Mouse (Mus musculus): ENCODE data around the gene Aamdc. TPM values are rescaled to one million over a fixed set of nuclear protein-coding genes. Genes with fewer than 3 reads are reported as not detected.

The Aamdc gene
- polyA plus RNA-seq, 1 experiment = 19.7 TPM

- TF ChIP-seq POLR2A (IDR thresholded peaks at IDR 0.05; ENCODE audit: borderline replicate concordance, control insufficient read depth, low read depth, low read length) (no peak), CTCF (IDR thresholded peaks at IDR 0.05; ENCODE audit: control insufficient read depth, insufficient read depth, low read length) (no peak)
- 86% methylated on average over 9 of the region's 9 CpGs for WGBS
- H3K4me3 ChIP-seq (replicated peaks; ENCODE audit: control insufficient read depth, low read depth, low read length) = no peak overlapping the region
- H3K4me1 ChIP-seq (ENCODE audit: control insufficient read depth, insufficient read depth, low read length) = no peaks in the 10 kb centered on the region; the same call in none of the 2 replicates
- no peak overlapping the region for H3K27ac ChIP-seq (ENCODE audit: control insufficient read depth, insufficient read depth, low read depth, low read length, poor library complexity)
Observed at GRCm38 (mm10) chr7:97550673-97551072, 28.6 kb downstream of the Aamdc start.

- no peak overlapping the region for H3K27ac ChIP-seq (ENCODE audit: control insufficient read depth, insufficient read depth, low read depth, low read length, poor library complexity)
- no peak for TF ChIP-seq POLR2A (IDR thresholded peaks at IDR 0.05; ENCODE audit: borderline replicate concordance, control insufficient read depth, low read depth, low read length)
- TF ChIP-seq CTCF (IDR thresholded peaks at IDR 0.05; ENCODE audit: control insufficient read depth, insufficient read depth, low read length) = no peak
- WGBS = 65% methylated on average over 10 of the region's 10 CpGs
Observed at GRCm38 (mm10) chr7:97549301-97549700, 30.0 kb downstream of the Aamdc start.

DNA sequence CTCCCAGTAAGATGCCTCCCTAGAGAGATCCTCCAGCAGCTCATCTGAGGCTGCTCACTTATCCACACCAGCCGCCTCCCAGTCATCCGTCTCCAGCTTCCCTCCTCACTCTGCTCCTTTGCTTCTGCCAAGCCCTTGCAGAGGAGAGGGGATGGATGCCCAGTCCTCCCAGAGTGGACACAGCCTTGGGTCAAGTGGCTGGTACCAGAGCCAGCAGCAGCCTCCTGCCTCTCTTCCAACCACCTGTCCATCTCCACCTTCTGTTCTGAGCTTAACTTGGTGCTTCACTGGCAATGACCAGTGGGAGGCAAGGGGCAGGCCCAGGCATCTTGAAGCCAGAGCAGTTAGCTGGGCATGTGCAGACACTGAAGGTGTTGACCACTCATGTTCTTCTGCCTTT lies 32.8 kb downstream of the Aamdc start:
- no peak overlapping the region for H3K27ac ChIP-seq (ENCODE audit: control insufficient read depth, insufficient read depth, low read depth, low read length, poor library complexity)

More at GRCm38 (mm10) chr7:97549301-97549700, 30.0 kb downstream of the Aamdc start:
- Histone ChIP-seq H3K4me1 (ENCODE audit: control insufficient read depth, insufficient read depth, low read length) (no peaks in the 10 kb centered on the region; the same call in none of the 2 replicates), H3K4me3 (replicated peaks; ENCODE audit: control insufficient read depth, low read depth, low read length) (no peak overlapping the region)

GRCm38 (mm10) chr7:97536571-97536970 lies 42.7 kb downstream of the Aamdc start:
- TF ChIP-seq CTCF (IDR thresholded peaks at IDR 0.05; ENCODE audit: control insufficient read depth, insufficient read depth, low read length) (no peak), POLR2A (IDR thresholded peaks at IDR 0.05; ENCODE audit: borderline replicate concordance, control insufficient read depth, low read depth, low read length) (no peak)
- Histone ChIP-seq H3K4me3 (replicated peaks; ENCODE audit: control insufficient read depth, low read depth, low read length) (no peak overlapping the region), H3K4me1 (ENCODE audit: control insufficient read depth, insufficient read depth, low read length) (no peaks in the 10 kb centered on the region), H3K27ac (ENCODE audit: control insufficient read depth, insufficient read depth, low read depth, low read length, poor library complexity) (no peak overlapping the region)
- 82% methylated on average over 5 of the region's 5 CpGs for WGBS

More for the DNA sequence above, 32.8 kb downstream of the Aamdc start:
- TF ChIP-seq CTCF (IDR thresholded peaks at IDR 0.05; ENCODE audit: control insufficient read depth, insufficient read depth, low read length) (no peak), POLR2A (IDR thresholded peaks at IDR 0.05; ENCODE audit: borderline replicate concordance, control insufficient read depth, low read depth, low read length) (no peak)
- WGBS = 100% methylated on average over 2 of the region's 2 CpGs
- no peak overlapping the region for H3K4me3 ChIP-seq (replicated peaks; ENCODE audit: control insufficient read depth, low read depth, low read length)
- no peaks in the 10 kb centered on the region; the same call in none of the 2 replicates for H3K4me1 ChIP-seq (ENCODE audit: control insufficient read depth, insufficient read depth, low read length)

DNA sequence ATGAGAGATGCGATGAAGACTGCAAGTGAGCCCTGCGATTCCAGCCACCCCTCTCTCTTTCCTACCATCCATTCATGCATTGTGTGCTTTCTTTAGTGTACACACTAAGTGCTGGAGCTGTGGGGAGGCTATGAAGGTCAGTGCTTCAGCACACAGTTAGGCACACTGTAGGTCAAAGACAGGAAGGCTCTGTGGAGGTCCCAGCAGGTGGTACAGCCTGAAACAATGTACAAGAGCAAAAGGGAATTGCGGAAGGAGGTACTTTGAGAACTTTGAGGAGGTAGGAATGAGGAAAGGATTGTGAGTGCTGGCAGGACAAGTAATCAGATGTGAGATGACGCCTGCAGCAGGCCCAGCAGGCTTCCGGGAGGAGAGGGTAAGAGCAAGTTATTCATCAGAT lies 43.8 kb downstream of the Aamdc start:
- Histone ChIP-seq H3K4me3 (replicated peaks; ENCODE audit: control insufficient read depth, low read depth, low read length) (no peak overlapping the region), H3K27ac (ENCODE audit: control insufficient read depth, insufficient read depth, low read depth, low read length, poor library complexity) (no peak overlapping the region), H3K4me1 (ENCODE audit: control insufficient read depth, insufficient read depth, low read length) (no peaks in the 10 kb centered on the region)
- TF ChIP-seq POLR2A (IDR thresholded peaks at IDR 0.05; ENCODE audit: borderline replicate concordance, control insufficient read depth, low read depth, low read length) (no peak), CTCF (IDR thresholded peaks at IDR 0.05; ENCODE audit: control insufficient read depth, insufficient read depth, low read length) (no peak)
- 90% methylated on average over 5 of the region's 5 CpGs for WGBS

DNA sequence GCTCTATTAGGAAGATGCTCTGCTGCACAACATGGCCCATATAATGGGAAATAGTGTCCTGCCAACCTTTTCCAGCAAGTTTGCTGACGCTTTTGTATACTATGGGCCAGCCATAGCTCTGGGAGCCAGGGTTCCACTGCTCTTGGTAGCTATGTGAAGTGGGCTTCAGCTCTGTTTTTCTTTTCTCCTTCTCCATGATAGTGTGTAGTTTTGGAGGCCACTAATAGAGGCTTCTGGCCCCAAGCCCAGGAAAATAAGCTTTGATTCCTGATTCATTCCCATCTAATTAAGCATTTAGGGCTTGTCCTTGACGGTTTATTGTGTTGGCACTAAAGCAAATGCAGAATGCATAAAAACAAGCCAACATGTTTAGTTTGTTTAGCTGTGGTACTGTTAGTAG lies 59.4 kb downstream of the Aamdc start:
- Histone ChIP-seq H3K27ac (ENCODE audit: control insufficient read depth, insufficient read depth, low read depth, low read length, poor library complexity) (no peak overlapping the region), H3K4me3 (replicated peaks; ENCODE audit: control insufficient read depth, low read depth, low read length) (no peak overlapping the region), H3K4me1 (ENCODE audit: control insufficient read depth, insufficient read depth, low read length) (no peaks in the 10 kb centered on the region)
- 90% methylated on average over 2 of the region's 2 CpGs for WGBS
- no peak for TF ChIP-seq CTCF (IDR thresholded peaks at IDR 0.05; ENCODE audit: control insufficient read depth, insufficient read depth, low read length)
- no peak for TF ChIP-seq POLR2A (IDR thresholded peaks at IDR 0.05; ENCODE audit: borderline replicate concordance, control insufficient read depth, low read depth, low read length)

- Histone ChIP-seq H3K4me1 (ENCODE audit: control insufficient read depth, insufficient read depth, low read length) (no peaks in the 10 kb centered on the region), H3K4me3 (replicated peaks; ENCODE audit: control insufficient read depth, low read depth, low read length) (no peak overlapping the region), H3K27ac (ENCODE audit: control insufficient read depth, insufficient read depth, low read depth, low read length, poor library complexity) (no peak overlapping the region)
- 73% methylated on average over 1 of the region's 1 CpGs for WGBS
- TF ChIP-seq CTCF (IDR thresholded peaks at IDR 0.05; ENCODE audit: control insufficient read depth, insufficient read depth, low read length) = no peak
Observed at GRCm38 (mm10) chr7:97514786-97515185, 64.5 kb downstream of the Aamdc start.

GRCm38 (mm10) chr7:97500555-97501209 lies 78.6 kb downstream of the Aamdc start:
- H3K27ac ChIP-seq (ENCODE audit: control insufficient read depth, insufficient read depth, low read depth, low read length, poor library complexity) = no peak overlapping the region
- H3K4me1 ChIP-seq (ENCODE audit: control insufficient read depth, insufficient read depth, low read length) = no peaks in the 10 kb centered on the region
- no peak overlapping the region for H3K4me3 ChIP-seq (replicated peaks; ENCODE audit: control insufficient read depth, low read depth, low read length)
- TF ChIP-seq POLR2A (IDR thresholded peaks at IDR 0.05; ENCODE audit: borderline replicate concordance, control insufficient read depth, low read depth, low read length) = no peak
- TF ChIP-seq CTCF (IDR thresholded peaks at IDR 0.05; ENCODE audit: control insufficient read depth, insufficient read depth, low read length) = no peak
- WGBS = 83% methylated on average over 5 of the region's 5 CpGs

Other genes starting within 250 kb of the Aamdc start
- 3.8 and 6.4 TPM in 2 replicates for gene Usp35, start 247.5 kb downstream of the Aamdc start, polyA plus RNA-seq (2011; ENCODE audit: insufficient read depth, insufficient read length, low replicate concordance, missing spikeins)
- gene Kctd21, start 247.2 kb downstream of the Aamdc start, polyA plus RNA-seq (2011; ENCODE audit: insufficient read depth, insufficient read length, low replicate concordance, missing spikeins) = 0.65 and 1.2 TPM in 2 replicates
- gene Alg8, start 207.9 kb downstream of the Aamdc start, polyA plus RNA-seq (2011; ENCODE audit: insufficient read depth, insufficient read length, low replicate concordance, missing spikeins) = 48.7 and 59.1 TPM in 2 replicates
- gene Ndufc2, start 179.5 kb downstream of the Aamdc start, polyA plus RNA-seq (2011; ENCODE audit: insufficient read depth, insufficient read length, low replicate concordance, missing spikeins) = 34.6 and 53.4 TPM in 2 replicates
- gene Thrsp, start 161.8 kb downstream of the Aamdc start, polyA plus RNA-seq (2011; ENCODE audit: insufficient read depth, insufficient read length, low replicate concordance, missing spikeins) = 11.5 and 13.1 TPM in 2 replicates
- gene Kctd14, start 128.2 kb downstream of the Aamdc start, polyA plus RNA-seq (2011; ENCODE audit: insufficient read depth, insufficient read length, low replicate concordance, missing spikeins) = 12.6 and 13.5 TPM in 2 replicates
- 14.7 and 22.4 TPM in 2 replicates for gene Ints4, start 98.5 kb downstream of the Aamdc start, polyA plus RNA-seq (2011; ENCODE audit: insufficient read depth, insufficient read length, low replicate concordance, missing spikeins)
- 7.0 and 14.2 TPM in 2 replicates for gene Rsf1, start 392 bp upstream of the Aamdc start, polyA plus RNA-seq (2011; ENCODE audit: insufficient read depth, insufficient read length, low replicate concordance, missing spikeins)
- gene Clns1a, start 117.1 kb upstream of the Aamdc start, polyA plus RNA-seq (2011; ENCODE audit: insufficient read depth, insufficient read length, low replicate concordance, missing spikeins) = 27.7 and 36.1 TPM in 2 replicates
- gene Aqp11, start 158.8 kb upstream of the Aamdc start, polyA plus RNA-seq (2011; ENCODE audit: insufficient read depth, insufficient read length, low replicate concordance, missing spikeins) = 3.1 TPM in 2 replicates
- 4.5 and 18.2 TPM in 2 replicates for gene Pak1, start 209.0 kb upstream of the Aamdc start, polyA plus RNA-seq (2011; ENCODE audit: insufficient read depth, insufficient read length, low replicate concordance, missing spikeins)